Mouse (Mus musculus) liver, postnatal 0 days (tissue): ENCODE results near the gene Gid8. TPM values are rescaled to one million over a fixed set of nuclear protein-coding genes. Genes with fewer than 3 reads are reported as not detected.

Experiments
- ATAC-seq: fragments of 200-750 bp; cut with Nextera tagmentation; 2 replicates; pipeline ENCODE4 v1.8.0; 2017; ENCODE audit warnings: mild to moderate bottlenecking, moderate library complexity
- DNase-seq: peaks from one replicate; pipeline ENCODE4 v3.0.0-alpha.2; 2016
- H3K27ac ChIP-seq: fragments of 300-500 bp; sonication (generic); 2 replicates; pipeline ENCODE4 v1.5.1; 2014; ENCODE audit warnings: antibody characterized with exemption, moderate library complexity, mild to moderate bottlenecking, low read depth
- H3K27me3 ChIP-seq: fragments of 300-500 bp; sonication (generic); 2 replicates; pipeline ENCODE4 v1.6.1; 2014; ENCODE audit warnings: low read length, control low read depth, mixed read lengths; ENCODE audit not compliant: insufficient read depth
- H3K36me3 ChIP-seq: fragments of 300-500 bp; sonication (generic); replicated peaks from 2 replicates; pipeline ENCODE4 v1.6.1; 2014; ENCODE audit warnings: mild to moderate bottlenecking, control low read depth, low read length, moderate library complexity, mixed read lengths; ENCODE audit not compliant: insufficient read depth
- H3K4me1 ChIP-seq: fragments of 300-500 bp; sonication (generic); 2 replicates; pipeline ENCODE4 v1.6.1; 2014; ENCODE audit warnings: antibody characterized with exemption, mild to moderate bottlenecking, control low read depth; ENCODE audit not compliant: insufficient read depth
- H3K4me2 ChIP-seq: fragments of 300-500 bp; sonication (generic); 2 replicates; pipeline ENCODE4 v1.6.1; 2014; ENCODE audit warnings: low read depth, mild to moderate bottlenecking, low read length, moderate library complexity, mixed read lengths
- H3K4me3 ChIP-seq: fragments of 300-500 bp; sonication (generic); 2 replicates; pipeline ENCODE4 v1.5.1; 2014; ENCODE audit warnings: low read depth, low read length
- H3K9ac ChIP-seq: fragments of 300-500 bp; sonication (generic); replicated peaks from 2 replicates; pipeline ENCODE4 v1.6.1; 2014; ENCODE audit warnings: mild to moderate bottlenecking, moderate library complexity
- H3K9me3 ChIP-seq: fragments of 300-500 bp; sonication (generic); 2 replicates; pipeline ENCODE4 v1.6.1; 2016; ENCODE audit warnings: mild to moderate bottlenecking, control low read depth, low read length, mixed read lengths
- CTCF ChIP-seq: sonication (generic); IDR thresholded peaks from 2 replicates; pipeline ENCODE4 v1.5.1; 2016; ENCODE audit warnings: antibody characterized with exemption, low read depth
- EP300 ChIP-seq: IDR thresholded peaks from 2 replicates; pipeline ENCODE4 v1.6.1; 2016; ENCODE audit warnings: antibody characterized with exemption, low read depth, mild to moderate bottlenecking
- WGBS: fragments of 180-500 bp; shearing (Covaris S2); extraction: QIAGEN DNeasy Blood & Tissue Kit; methylation state at CpG from one replicate; pipeline ENCODE4 v1.1.7; 2014; ENCODE audit not compliant: insufficient replicate concordance; 5-methylcytosine and 5-hydroxymethylcytosine counted together
- polyA plus RNA-seq: library from polyadenylated mRNA; unstranded; fragments of >200 nt; fragmentation: Nextera tagmentation; extraction: Ambion mirVana; gene quantifications from 2 replicates; pipeline ENCODE4 v1.2.1, GENCODE M21; 2015

The Gid8 gene
- polyA plus RNA-seq, result 68.2 and 71.3 TPM in 2 replicates

DNA sequence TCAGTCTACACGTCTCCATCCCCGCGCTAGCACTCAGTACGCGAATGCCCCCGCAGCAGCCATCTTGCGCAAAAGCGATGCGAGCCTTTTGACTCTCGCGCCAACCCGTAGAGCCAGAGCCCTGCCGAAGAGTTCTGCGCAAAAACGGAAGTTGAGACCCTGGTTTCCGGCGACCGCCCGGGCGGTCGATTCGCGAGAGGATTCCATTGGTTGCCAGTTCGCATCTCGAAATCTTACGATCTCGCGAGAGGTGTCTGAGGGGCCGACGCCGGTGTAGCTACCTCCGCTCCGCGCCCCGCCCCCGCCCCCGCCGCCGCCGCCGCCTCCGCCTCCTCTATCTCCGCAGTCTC lies at the start of gene Gid8, which contains the start of gene Dido1:
TSS of gene Gid8 (plus strand) at position 195 of the 350 bp plus-strand sequence.
TSS of gene Dido1 (minus strand) at position 77 of the 350 bp plus-strand sequence.
- WGBS, result under 1% methylated on average over 43 of the region's 43 CpGs
- no peaks in the 10 kb centered on the region for H3K9me3 ChIP-seq
- peaks cover 41% of the 10 kb centered on the region for H3K4me1 ChIP-seq
- no peaks in the 10 kb centered on the region for H3K27me3 ChIP-seq
- H3K36me3 ChIP-seq, result peaks cover 22% of the 10 kb centered on the region
- peak within 1 kb of the TSS; percentile 100 for H3K27ac ChIP-seq
- peak within 1 kb of the TSS; percentile 80 for H3K4me2 ChIP-seq
- TF ChIP-seq CTCF (no peak), EP300 (peak; percentile 82)
- peak within 1 kb of the TSS; percentile 100 for H3K4me3 ChIP-seq
- DNase-seq, result peak; percentile 97
- peak within 1 kb of the TSS; percentile 100 for H3K9ac ChIP-seq
- peak; percentile 89 for ATAC-seq

GRCm38 (mm10) chr2:180660521-180660920 lies 49.4 kb upstream of the Gid8 start:
- Histone ChIP-seq H3K27ac (no peak overlapping the region), H3K9ac (no peak overlapping the region), H3K36me3 (peaks cover 26% of the 10 kb centered on the region), H3K27me3 (no peaks in the 10 kb centered on the region), H3K4me3 (no peak overlapping the region), H3K4me1 (no peaks in the 10 kb centered on the region), H3K4me2 (no peak overlapping the region), H3K9me3 (no peaks in the 10 kb centered on the region)
- no peak for TF ChIP-seq CTCF
- no peak for TF ChIP-seq EP300
- DNase-seq, result no peak
- no peak for ATAC-seq
- 90% methylated on average over 5 of the region's 5 CpGs for WGBS

- peaks cover 39% of the 10 kb centered on the region for H3K36me3 ChIP-seq
- no peak for DNase-seq
- no peak overlapping the region for H3K4me3 ChIP-seq
- H3K27ac ChIP-seq, result no peak overlapping the region
- H3K9me3 ChIP-seq, result no peaks in the 10 kb centered on the region
- H3K9ac ChIP-seq, result no peak overlapping the region
- ATAC-seq, result no peak
- 83% methylated on average over 4 of the region's 4 CpGs for WGBS
- no peaks in the 10 kb centered on the region for H3K27me3 ChIP-seq
- no peak for TF ChIP-seq EP300
- no peak for TF ChIP-seq CTCF
- H3K4me2 ChIP-seq, result no peak overlapping the region
- no peaks in the 10 kb centered on the region for H3K4me1 ChIP-seq
Measured at GRCm38 (mm10) chr2:180662008-180662407, 47.9 kb upstream of the Gid8 start.

DNA sequence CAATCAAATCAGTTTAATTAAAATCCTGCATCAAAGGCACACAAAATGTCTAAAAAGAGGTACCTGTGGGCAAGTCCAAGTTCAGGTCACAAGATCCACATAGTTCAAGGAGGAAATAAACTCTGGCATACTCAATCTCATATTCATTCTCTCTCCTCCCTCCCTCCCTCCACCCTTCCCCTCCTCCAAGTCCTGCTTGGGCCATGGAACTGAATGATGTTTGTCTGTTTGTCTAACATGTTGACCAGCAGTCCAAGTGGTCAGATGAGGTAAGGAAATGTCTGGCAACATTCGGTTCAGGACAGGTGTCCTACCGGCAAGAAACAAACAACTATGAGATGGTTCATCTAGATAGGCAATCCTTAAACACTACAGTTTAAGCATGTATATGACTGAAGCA lies 33.2 kb upstream of the Gid8 start:
- Histone ChIP-seq H3K27ac (no peak overlapping the region), H3K4me3 (no peak overlapping the region), H3K9me3 (no peaks in the 10 kb centered on the region), H3K4me1 (peaks cover 3% of the 10 kb centered on the region; the same call in 1 of the 2 replicates), H3K36me3 (peaks cover 53% of the 10 kb centered on the region), H3K9ac (no peak overlapping the region), H3K4me2 (no peak overlapping the region), H3K27me3 (no peaks in the 10 kb centered on the region)
- 57% methylated on average over 2 of the region's 2 CpGs for WGBS
- ATAC-seq (peak; percentile 60), DNase-seq (no peak)
- TF ChIP-seq CTCF (no peak), EP300 (no peak)

- ATAC-seq, result peak; percentile 58
Measured at GRCm38 (mm10) chr2:180678609-180679140, 31.2 kb upstream of the Gid8 start.

DNA sequence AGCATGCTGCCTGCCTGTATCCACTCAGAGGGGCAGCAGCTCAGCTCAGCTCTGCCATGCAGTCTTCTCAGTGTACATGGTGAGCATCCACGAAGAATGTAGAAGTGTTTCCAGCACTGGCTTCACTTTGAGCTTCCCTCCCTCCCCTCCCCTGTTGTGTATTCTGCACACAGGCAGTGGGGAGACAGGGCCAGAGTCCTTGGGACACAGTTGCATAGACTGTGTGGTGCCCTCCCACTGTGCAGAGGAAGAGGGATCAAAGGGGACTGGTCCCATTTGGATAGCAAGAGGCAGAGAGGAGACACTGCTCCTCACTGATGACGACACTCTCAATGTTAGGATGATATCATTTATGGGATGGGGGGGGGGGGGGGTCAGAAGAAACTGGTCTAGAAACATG lies 28.7 kb upstream of the Gid8 start:
- Histone ChIP-seq H3K4me3 (no peak overlapping the region), H3K9ac (no peak overlapping the region), H3K4me2 (no peak overlapping the region), H3K36me3 (peaks cover 59% of the 10 kb centered on the region), H3K27ac (no peak overlapping the region), H3K4me1 (peaks cover 3% of the 10 kb centered on the region; the same call in 1 of the 2 replicates), H3K9me3 (no peaks in the 10 kb centered on the region), H3K27me3 (no peaks in the 10 kb centered on the region)
- TF ChIP-seq CTCF (no peak), EP300 (no peak)
- ATAC-seq, result no peak
- WGBS, result 55% methylated on average over 2 of the region's 2 CpGs
- DNase-seq, result no peak

More at GRCm38 (mm10) chr2:180678609-180679140, 31.2 kb upstream of the Gid8 start:
- H3K4me1 ChIP-seq, result peaks cover 3% of the 10 kb centered on the region; the same call in 1 of the 2 replicates
- TF ChIP-seq EP300 (no peak), CTCF (peak; percentile 92)
- no peak overlapping the region for H3K4me3 ChIP-seq
- H3K27me3 ChIP-seq, result no peaks in the 10 kb centered on the region
- peak overlapping the region; percentile 13; the same call in 1 of the 2 replicates for H3K27ac ChIP-seq
- 17% methylated on average over 4 of the region's 4 CpGs for WGBS
- no peak overlapping the region for H3K9ac ChIP-seq
- H3K36me3 ChIP-seq, result peaks cover 54% of the 10 kb centered on the region
- H3K9me3 ChIP-seq, result no peaks in the 10 kb centered on the region
- H3K4me2 ChIP-seq, result no peak overlapping the region
- peak; percentile 75 for DNase-seq
